Mouse (Mus musculus) neutrophil, adult 5-6 weeks (primary cell): ENCODE measurements around the gene Amn1. TPM values are rescaled to one million over a fixed set of nuclear protein-coding genes. Genes with fewer than 3 reads are reported as not detected.

ENCODE experiments used
- ATAC-seq: fragments of 151-379, 151-347 bp; 2 replicates; pipeline ENCODE4 v1.8.0; 2017; ENCODE audit warnings: mild to moderate bottlenecking, moderate TSS enrichment; ENCODE audit not compliant: insufficient number of reproducible peaks, poor library complexity, low FRiP score, severe bottlenecking; ENCODE audit errors: extremely low read depth
- total RNA-seq: library from RNA; stranded (forward); fragments of 200-1000 nt; gene quantifications from 2 replicates; pipeline ENCODE4 v1.2.3, GENCODE M21; 2017

The Amn1 gene
- total RNA-seq, 1 experiment from 2014 or later = 49.2 TPM

- ATAC-seq = peak; percentile 74; the same call in 1 of the 2 replicates
Measured at GRCm38 (mm10) chr6:149126675-149127074, 61.8 kb downstream of the Amn1 start.

- no peak for ATAC-seq
Measured at GRCm38 (mm10) chr6:149123042-149123441, 65.5 kb downstream of the Amn1 start.

- ATAC-seq = peak; percentile 94
Measured at GRCm38 (mm10) chr6:149119853-149120252, 68.7 kb downstream of the Amn1 start.

GRCm38 (mm10) chr6:149118935-149119334 is 69.6 kb downstream of the Amn1 start:
- no peak for ATAC-seq

- no peak for ATAC-seq
Measured at GRCm38 (mm10) chr6:149116992-149117391, 71.5 kb downstream of the Amn1 start.

- no peak for ATAC-seq
Measured at GRCm38 (mm10) chr6:149108909-149109308, 79.6 kb downstream of the Amn1 start.

DNA sequence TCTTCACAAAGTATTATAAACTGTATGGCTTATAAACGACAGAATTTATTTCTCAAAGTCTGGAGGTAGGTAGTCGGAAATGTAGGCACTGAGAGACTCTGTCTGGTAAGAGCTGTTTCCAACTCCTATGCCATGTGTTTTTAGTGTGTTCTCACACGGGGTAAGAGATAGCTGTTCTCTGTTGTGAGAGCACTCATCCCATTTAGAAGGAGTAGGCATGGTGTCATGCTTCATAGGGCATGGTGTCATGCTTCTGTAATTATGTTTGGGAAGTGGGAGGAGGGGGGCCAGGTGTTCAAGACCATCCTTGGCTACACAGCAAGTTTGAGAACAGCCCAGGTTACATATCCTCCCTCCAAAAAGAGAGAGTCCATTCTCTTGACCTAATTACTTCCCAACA is 80.9 kb downstream of the Amn1 start:
- no peak for ATAC-seq

Other genes with a start within 250 kb of the Amn1 start
- gene Sinhcaf, start 242.2 kb downstream of the Amn1 start, total RNA-seq = 44.3 and 45.3 TPM in 2 replicates
- gene Dennd5b, start 87.0 kb downstream of the Amn1 start, total RNA-seq = 44.6 and 56.2 TPM in 2 replicates
- not detected in 2 replicates for gene Gm10203, start 58.5 kb downstream of the Amn1 start, total RNA-seq
- 22.7 and 28.6 TPM in 2 replicates for gene Etfbkmt, start 48.9 kb downstream of the Amn1 start, total RNA-seq
- gene Resf1, start 120.7 kb upstream of the Amn1 start, total RNA-seq = 354 and 418 TPM in 2 replicates
- gene Bicd1, start 220.2 kb upstream of the Amn1 start, total RNA-seq = 1.4 and 2.5 TPM in 2 replicates